Mouse (Mus musculus) embryonic facial prominence, embryonic 10.5 days (tissue): Measurements from ENCODE around the gene Stmn3. TPM values are rescaled to one million over a fixed set of nuclear protein-coding genes. Genes with fewer than 3 reads are reported as not detected.

ENCODE experiments used
- DNase-seq: peaks from one replicate; pipeline ENCODE4 v3.0.0-alpha.2; 2017; ENCODE audit warnings: low spot score
- H3K27ac ChIP-seq: fragments of 300-500 bp; sonication (generic); replicated peaks from 2 replicates; pipeline ENCODE4 v1.5.1; 2016; ENCODE audit warnings: mild to moderate bottlenecking
- H3K27me3 ChIP-seq: fragments of 300-500 bp; sonication (generic); replicated peaks from 2 replicates; pipeline ENCODE4 v1.6.1; 2016; ENCODE audit warnings: low read depth, mild to moderate bottlenecking; ENCODE audit not compliant: poor library complexity, severe bottlenecking
- H3K36me3 ChIP-seq: fragments of 300-500 bp; sonication (generic); replicated peaks from 2 replicates; pipeline ENCODE4 v1.6.1; 2016; ENCODE audit warnings: mild to moderate bottlenecking, moderate library complexity
- H3K4me1 ChIP-seq: fragments of 300-500 bp; sonication (generic); 2 replicates; pipeline ENCODE4 v1.6.1; 2016
- H3K4me3 ChIP-seq: fragments of 300-500 bp; sonication (generic); 2 replicates; pipeline ENCODE4 v1.5.1; 2016; ENCODE audit warnings: mild to moderate bottlenecking, moderate library complexity
- H3K9me3 ChIP-seq: fragments of 300-500 bp; sonication (generic); 2 replicates; pipeline ENCODE4 v1.6.1; 2016; ENCODE audit warnings: mild to moderate bottlenecking
- WGBS: fragments of 180-500 bp; shearing (Covaris S2); methylation state at CpG from one replicate; pipeline ENCODE4 v1.1.7; 2016; 5-methylcytosine and 5-hydroxymethylcytosine counted together
- polyA plus RNA-seq: library from polyadenylated mRNA; unstranded; fragments of >200 nt; fragmentation: Nextera tagmentation; extraction: Ambion mirVana; gene quantifications from 2 replicates; pipeline ENCODE4 v1.2.1, GENCODE M21; 2016

The Stmn3 gene
- 47.9 and 53.7 TPM in 2 replicates for polyA plus RNA-seq

DNA sequence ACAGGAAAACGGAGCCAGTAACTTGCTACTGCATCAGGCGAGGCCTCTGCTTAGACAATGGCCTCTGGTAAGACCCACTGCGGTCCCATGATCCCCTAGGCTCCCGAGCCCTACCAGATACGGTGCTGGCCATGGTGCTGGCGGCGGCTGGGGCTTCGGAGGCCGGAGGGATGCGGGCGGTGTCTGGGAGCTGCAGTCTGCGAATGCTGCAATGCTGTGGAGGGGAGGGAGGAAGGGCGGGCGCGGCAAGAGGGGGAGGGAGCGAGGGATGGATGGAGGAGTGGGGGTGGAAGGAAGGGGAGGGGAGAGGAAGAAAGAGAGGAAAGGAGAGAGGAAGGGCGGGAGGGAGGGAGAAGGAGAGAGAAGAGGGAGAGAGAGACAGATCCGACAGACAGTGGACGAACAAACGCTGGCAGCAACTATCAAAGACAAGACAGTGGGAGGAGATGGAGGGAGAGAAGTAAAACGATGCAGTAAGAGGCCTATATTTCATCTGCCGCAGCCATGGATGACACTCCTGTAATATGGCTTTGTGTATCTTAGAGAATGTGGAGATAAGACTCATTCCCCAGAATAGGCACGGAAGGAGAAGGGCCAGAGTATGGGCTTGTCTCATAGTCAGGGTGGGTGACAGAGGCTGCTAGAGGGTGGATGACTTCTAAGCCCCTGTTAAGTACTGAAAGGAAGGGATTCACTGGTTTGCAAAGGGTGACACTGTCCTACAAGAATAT is at the start of gene Stmn3:
Gene Stmn3 (minus strand): TSS at position 421 of the 731 bp plus-strand sequence.
- peak; percentile 86 for DNase-seq
- no peaks in the 10 kb centered on the region for H3K9me3 ChIP-seq
- H3K27ac ChIP-seq = peak within 1 kb of the TSS; percentile 66
- H3K4me1 ChIP-seq = peaks cover 17% of the 10 kb centered on the region
- 6% methylated on average over 23 of the region's 23 CpGs for WGBS
- H3K4me3 ChIP-seq = peak within 1 kb of the TSS; percentile 59
- H3K27me3 ChIP-seq = peaks cover 68% of the 10 kb centered on the region
- H3K36me3 ChIP-seq = no peaks in the 10 kb centered on the region

- Histone ChIP-seq H3K9me3 (no peaks in the 10 kb centered on the region), H3K4me1 (peaks cover 38% of the 10 kb centered on the region), H3K27ac (no peak overlapping the region), H3K4me3 (peak overlapping the region; percentile 85), H3K27me3 (no peaks in the 10 kb centered on the region), H3K36me3 (peaks cover 64% of the 10 kb centered on the region)
- 72% methylated on average over 3 of the region's 3 CpGs for WGBS
- no peak for DNase-seq
Measured at GRCm38 (mm10) chr2:181363946-181364345, 49.6 kb upstream of the Stmn3 start.

GRCm38 (mm10) chr2:181356780-181357179 is 42.5 kb upstream of the Stmn3 start:
- H3K4me3 ChIP-seq = no peak overlapping the region
- no peaks in the 10 kb centered on the region for H3K9me3 ChIP-seq
- DNase-seq = no peak
- H3K27me3 ChIP-seq = no peaks in the 10 kb centered on the region
- WGBS = 81% methylated on average over 3 of the region's 3 CpGs
- no peaks in the 10 kb centered on the region for H3K4me1 ChIP-seq
- H3K27ac ChIP-seq = no peak overlapping the region
- peaks cover 100% of the 10 kb centered on the region for H3K36me3 ChIP-seq

- Histone ChIP-seq H3K4me1 (no peaks in the 10 kb centered on the region), H3K4me3 (no peak overlapping the region), H3K36me3 (peaks cover 95% of the 10 kb centered on the region), H3K27ac (no peak overlapping the region), H3K9me3 (no peaks in the 10 kb centered on the region), H3K27me3 (no peaks in the 10 kb centered on the region)
- 97% methylated on average over 6 of the region's 6 CpGs for WGBS
- no peak for DNase-seq
Measured at GRCm38 (mm10) chr2:181342766-181343165, 28.5 kb upstream of the Stmn3 start.

GRCm38 (mm10) chr2:181340426-181340825 is 26.1 kb upstream of the Stmn3 start:
- DNase-seq = no peak
- H3K4me1 ChIP-seq = no peaks in the 10 kb centered on the region
- H3K36me3 ChIP-seq = peaks cover 95% of the 10 kb centered on the region
- no peak overlapping the region for H3K27ac ChIP-seq
- no peak overlapping the region for H3K4me3 ChIP-seq
- H3K9me3 ChIP-seq = no peaks in the 10 kb centered on the region
- 86% methylated on average over 4 of the region's 4 CpGs for WGBS
- H3K27me3 ChIP-seq = no peaks in the 10 kb centered on the region

- Histone ChIP-seq H3K27me3 (no peaks in the 10 kb centered on the region), H3K36me3 (peaks cover 93% of the 10 kb centered on the region)
Measured at GRCm38 (mm10) chr2:181334023-181334422, 19.7 kb upstream of the Stmn3 start.

DNA sequence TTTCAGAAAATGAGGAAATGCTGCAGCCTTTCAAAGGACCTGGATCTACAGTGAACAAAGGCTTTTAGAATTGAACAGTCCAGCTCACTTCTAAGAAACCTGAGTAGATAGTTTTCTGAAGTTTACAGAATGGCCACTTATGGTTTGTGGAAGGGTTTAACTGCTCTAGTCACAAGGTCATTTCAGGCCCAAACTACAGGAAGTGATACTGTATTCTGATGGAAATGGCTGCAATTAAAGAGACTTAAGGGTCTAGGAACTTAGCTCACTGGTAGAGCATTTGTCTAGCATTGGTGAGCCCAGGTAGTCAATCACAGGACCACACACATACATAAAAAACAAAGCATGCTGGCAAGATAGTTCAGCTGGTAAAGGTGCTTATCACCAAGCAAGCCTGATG is 18.2 kb upstream of the Stmn3 start:
- no peak overlapping the region for H3K4me3 ChIP-seq
- H3K4me1 ChIP-seq = no peaks in the 10 kb centered on the region

More at GRCm38 (mm10) chr2:181334023-181334422, 19.7 kb upstream of the Stmn3 start:
- no peaks in the 10 kb centered on the region for H3K4me1 ChIP-seq
- no peak overlapping the region for H3K4me3 ChIP-seq
- peak; percentile 62 for DNase-seq
- no peaks in the 10 kb centered on the region for H3K9me3 ChIP-seq
- WGBS = 65% methylated on average over 3 of the region's 3 CpGs
- no peak overlapping the region for H3K27ac ChIP-seq

DNA sequence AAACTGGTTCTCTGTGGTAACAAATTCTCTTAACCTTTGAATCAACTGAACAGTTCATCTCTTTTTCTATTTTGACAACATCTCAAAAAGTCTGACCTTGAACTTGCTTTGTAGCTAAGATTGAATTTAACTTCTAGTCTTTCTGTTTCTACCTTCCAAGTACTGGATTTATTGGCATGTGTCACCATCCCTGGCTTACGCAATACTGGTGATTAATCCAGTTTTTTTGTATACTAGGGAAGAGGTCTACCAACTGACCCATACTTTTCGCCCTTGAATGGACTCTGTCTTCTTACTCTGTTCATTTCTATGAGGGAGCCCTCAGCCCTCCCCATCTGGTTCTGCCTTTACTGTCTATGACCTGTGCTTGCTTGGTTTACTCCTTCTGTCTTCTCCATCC is 11.8 kb upstream of the Stmn3 start:
- WGBS = 91% methylated on average over 2 of the region's 2 CpGs
- Histone ChIP-seq H3K4me3 (no peak overlapping the region), H3K36me3 (peaks cover 95% of the 10 kb centered on the region), H3K9me3 (no peaks in the 10 kb centered on the region), H3K27me3 (no peaks in the 10 kb centered on the region), H3K27ac (no peak overlapping the region), H3K4me1 (no peaks in the 10 kb centered on the region)
- DNase-seq = no peak

More for the DNA sequence above, 18.2 kb upstream of the Stmn3 start:
- Histone ChIP-seq H3K36me3 (peaks cover 94% of the 10 kb centered on the region), H3K9me3 (no peaks in the 10 kb centered on the region), H3K27me3 (no peaks in the 10 kb centered on the region), H3K27ac (no peak overlapping the region)
- DNase-seq = no peak

DNA sequence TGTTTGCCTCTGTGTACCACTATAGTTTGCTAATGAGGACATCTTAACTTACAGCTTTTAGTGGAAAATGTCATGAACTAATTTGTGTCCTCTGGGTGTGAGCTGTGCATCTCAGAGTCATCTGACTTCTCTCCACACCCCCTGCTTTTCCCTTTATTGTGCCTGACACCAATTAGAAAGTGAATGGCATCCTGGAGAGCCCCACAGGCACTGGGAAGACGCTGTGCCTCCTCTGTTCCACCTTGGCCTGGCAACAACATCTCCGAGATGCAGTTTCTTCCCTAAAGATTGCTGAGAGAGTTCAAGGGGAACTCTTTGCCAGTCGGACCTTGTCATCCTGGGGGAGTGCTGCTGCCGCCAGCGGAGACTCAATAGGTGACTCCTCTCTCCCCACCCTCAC is 7.8 kb upstream of the Stmn3 start:
- peaks cover 55% of the 10 kb centered on the region for H3K36me3 ChIP-seq
- no peak for DNase-seq
- H3K4me1 ChIP-seq = peaks cover 17% of the 10 kb centered on the region
- WGBS = 75% methylated on average over 5 of the region's 5 CpGs
- H3K27ac ChIP-seq = no peak overlapping the region
- no peaks in the 10 kb centered on the region for H3K9me3 ChIP-seq
- 0 out of 2 replicates have a peak, but pooled peaks cover 2% of the 10 kb centered on the region for H3K27me3 ChIP-seq
- no peak overlapping the region for H3K4me3 ChIP-seq

GRCm38 (mm10) chr2:181320103-181320499 is 5.8 kb upstream of the Stmn3 start:
- 15% methylated on average over 7 of the region's 7 CpGs for WGBS
- H3K9me3 ChIP-seq = no peaks in the 10 kb centered on the region
- H3K27me3 ChIP-seq = peaks cover 22% of the 10 kb centered on the region
- peaks cover 35% of the 10 kb centered on the region for H3K36me3 ChIP-seq
- H3K27ac ChIP-seq = peak overlapping the region; percentile 87
- peak overlapping the region; percentile 72 for H3K4me3 ChIP-seq
- no peak for DNase-seq
- H3K4me1 ChIP-seq = peaks cover 17% of the 10 kb centered on the region

DNA sequence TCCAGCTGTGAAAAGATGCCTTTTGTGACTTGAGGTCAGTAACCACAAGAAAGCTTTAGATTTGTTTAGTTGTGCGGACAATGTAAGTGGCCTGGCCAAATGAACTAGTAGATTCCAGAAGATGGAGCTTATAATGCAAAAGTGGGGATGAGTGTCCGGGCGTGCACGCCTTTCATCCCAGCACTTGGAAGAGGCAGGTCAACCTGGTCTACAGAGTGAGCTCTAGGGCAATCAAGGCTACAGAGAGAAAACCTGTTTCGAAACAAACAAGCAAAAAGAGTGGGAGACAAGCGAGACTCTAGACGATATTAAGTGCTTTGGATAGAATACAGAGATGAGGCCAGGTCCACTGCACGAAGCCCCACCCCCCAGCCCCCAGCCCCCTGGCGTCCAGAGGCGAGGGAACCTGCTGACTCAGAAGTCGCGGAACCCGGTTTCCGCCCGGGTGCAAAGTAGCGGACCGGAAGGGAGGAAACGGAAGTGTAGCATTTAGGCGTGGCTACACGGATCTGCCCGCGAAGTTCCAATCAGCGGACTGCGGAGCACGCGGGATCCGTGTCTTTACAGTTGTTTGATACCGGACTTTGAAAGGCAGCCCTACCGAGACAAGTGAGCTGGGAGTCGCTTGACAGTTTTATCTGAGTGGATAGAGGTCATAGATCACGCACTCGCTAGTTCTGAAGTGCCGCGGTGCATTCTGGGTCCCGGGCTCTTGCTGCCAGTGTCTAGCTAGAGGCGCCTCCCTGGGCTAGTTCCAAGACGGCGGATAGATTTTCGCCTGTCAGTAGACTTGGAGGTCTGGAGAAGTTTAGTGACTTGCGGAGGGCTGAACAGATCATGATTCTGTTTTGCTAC is 5.2 kb upstream of the Stmn3 start, which contains the start of gene Rtel1:
Gene Rtel1 (plus strand): TSS at position 492 of the 855 bp plus-strand sequence.
- peak; percentile 92 for DNase-seq
- Histone ChIP-seq H3K36me3 (peaks cover 29% of the 10 kb centered on the region), H3K9me3 (no peaks in the 10 kb centered on the region), H3K27me3 (peaks cover 29% of the 10 kb centered on the region), H3K4me1 (peaks cover 17% of the 10 kb centered on the region), H3K27ac (peak within 1 kb of the TSS; percentile 87), H3K4me3 (peak within 1 kb of the TSS; percentile 72)
- WGBS = 7% methylated on average over 40 of the region's 40 CpGs

DNA sequence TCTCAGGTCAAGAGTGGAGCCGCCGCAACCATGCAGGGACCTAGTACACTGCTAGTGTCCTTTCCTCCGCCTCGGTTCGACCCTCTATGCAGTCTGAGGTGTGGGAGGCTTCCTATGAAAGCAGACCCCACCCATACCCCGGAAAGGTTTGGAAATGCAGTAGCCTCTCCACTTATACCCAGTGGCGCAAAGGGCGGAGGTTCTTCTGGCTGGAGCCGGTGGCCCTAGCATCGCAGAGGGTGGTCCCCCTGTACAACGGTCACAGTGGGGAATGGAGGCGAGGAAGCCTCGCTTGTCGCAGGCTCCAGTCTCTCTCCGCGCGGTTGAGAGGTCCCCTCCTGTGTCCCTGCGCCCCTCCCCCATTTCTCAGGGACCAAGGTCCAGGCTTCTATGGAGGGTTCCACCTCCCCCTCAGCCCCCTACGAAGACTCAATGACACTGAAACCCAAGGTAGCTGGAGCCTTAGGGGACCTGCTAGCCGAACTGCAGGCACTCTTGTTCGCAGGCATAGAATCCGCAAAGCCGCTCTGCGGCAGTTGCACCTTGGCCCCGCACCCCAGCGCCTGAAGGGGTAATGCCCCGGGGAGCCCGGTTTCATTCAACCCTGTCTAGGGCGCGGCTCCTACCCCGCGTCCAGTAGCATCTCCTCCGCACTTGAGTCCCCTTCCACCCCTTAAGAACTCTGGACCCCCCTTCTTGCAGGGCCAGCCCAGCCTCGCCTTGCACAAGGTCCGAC is 788 bp downstream of the Stmn3 start:
- peak overlapping the region; percentile 66 for H3K27ac ChIP-seq
- peaks cover 74% of the 10 kb centered on the region for H3K27me3 ChIP-seq
- H3K36me3 ChIP-seq = no peaks in the 10 kb centered on the region
- WGBS = 2% methylated on average over 35 of the region's 35 CpGs
- H3K4me3 ChIP-seq = peak overlapping the region; percentile 59
- peaks cover 13% of the 10 kb centered on the region for H3K4me1 ChIP-seq
- H3K9me3 ChIP-seq = no peaks in the 10 kb centered on the region
- DNase-seq = no peak
